Mouse (Mus musculus) small intestine, adult 2 months (tissue): Measurements from ENCODE around the gene Cox8a.

Experiments used
- CTCF ChIP-seq: fragments of 200-500 bp; IDR thresholded peaks from 2 replicates; pipeline ENCODE4 v1.5.1; 2012; ENCODE audit warnings: low read depth, mild to moderate bottlenecking, control low read depth, inconsistent platforms, low read length, moderate library complexity, mixed read lengths; ENCODE audit not compliant: insufficient replicate concordance, insufficient read length; ENCODE audit errors: extremely low read depth
- POLR2A ChIP-seq: fragments of 200-500 bp; IDR thresholded peaks from 2 replicates; pipeline ENCODE4 v1.6.1; 2012; ENCODE audit warnings: low read depth, mild to moderate bottlenecking, control low read depth, inconsistent platforms, low read length, moderate library complexity

DNA sequence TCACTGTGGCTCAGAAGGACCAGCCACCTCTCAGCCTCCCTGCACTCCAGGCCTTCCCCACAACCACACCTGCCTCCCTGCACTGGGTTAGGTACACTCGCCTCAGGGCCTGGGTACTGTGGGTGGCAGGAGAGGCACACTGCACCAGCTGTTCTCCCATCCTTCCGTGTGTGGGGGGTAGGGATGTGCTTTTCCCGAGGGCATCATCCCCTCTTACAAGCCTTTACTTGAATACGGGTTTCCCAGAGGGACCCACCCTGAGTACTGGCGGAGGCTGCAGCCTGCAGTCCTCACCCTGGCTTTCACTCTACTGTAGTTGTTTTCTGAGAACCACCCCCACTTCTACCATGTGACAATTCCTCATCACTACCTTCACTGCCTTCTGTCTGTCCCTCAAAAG, 30.3 kb downstream of the Cox8a start:
- no peak for TF ChIP-seq POLR2A
- no peak for TF ChIP-seq CTCF
